Mouse (Mus musculus): ENCODE results near the gene D6Wsu163e. TPM values are rescaled to one million over a fixed set of nuclear protein-coding genes. Genes with fewer than 3 reads are reported as not detected.

Gene D6Wsu163e
- polyA plus RNA-seq (2015; fragmentation: Nextera tagmentation; extraction: Ambion mirVana), result 31.2 and 32.2 TPM in 2 replicates

GRCm38 (mm10) chr6:126939487-126940171 is at the start of gene D6Wsu163e, which contains the start of gene Rad51ap1:
TSS of gene D6Wsu163e (plus strand) at chr6:126939962.
TSS of gene Rad51ap1 (minus strand) at chr6:126939587.
- peak within 1 kb of the TSS; percentile 75 for H3K9ac ChIP-seq
- no peak within 1 kb of the TSS for H3K27ac ChIP-seq
- H3K27me3 ChIP-seq, result no peaks in the 10 kb centered on the region
- peak within 1 kb of the TSS; percentile 65 for H3K4me3 ChIP-seq
- WGBS, result under 1% methylated on average over 33 of the region's 33 CpGs
- H3K4me1 ChIP-seq (replicated peaks), result peaks cover 21% of the 10 kb centered on the region
- peaks cover 20% of the 10 kb centered on the region for H3K36me3 ChIP-seq
- ATAC-seq (ENCODE audit: low FRiP score), result peak; percentile 99
- no peaks in the 10 kb centered on the region for H3K9me3 ChIP-seq
- peak within 1 kb of the TSS; percentile 96 for H3K4me2 ChIP-seq

- Histone ChIP-seq H3K36me3 (no peaks in the 10 kb centered on the region), H3K4me1 (replicated peaks) (no peaks in the 10 kb centered on the region), H3K9me3 (no peaks in the 10 kb centered on the region), H3K9ac (no peak overlapping the region), H3K27ac (no peak overlapping the region), H3K27me3 (no peaks in the 10 kb centered on the region), H3K4me2 (no peak overlapping the region), H3K4me3 (no peak overlapping the region)
- no peak for ATAC-seq (ENCODE audit: low FRiP score)
- WGBS, result 76% methylated on average over 4 of the region's 5 CpGs
These were observed 32.4 kb upstream of the D6Wsu163e start for GRCm38 (mm10) chr6:126907378-126907777.

GRCm38 (mm10) chr6:126907876-126908275 is 31.9 kb upstream of the D6Wsu163e start:
- Histone ChIP-seq H3K4me1 (replicated peaks) (no peaks in the 10 kb centered on the region), H3K36me3 (no peaks in the 10 kb centered on the region), H3K27ac (no peak overlapping the region), H3K9me3 (no peaks in the 10 kb centered on the region), H3K4me3 (no peak overlapping the region), H3K9ac (no peak overlapping the region), H3K4me2 (no peak overlapping the region), H3K27me3 (no peaks in the 10 kb centered on the region)
- no peak for ATAC-seq (ENCODE audit: low FRiP score)
- 60% methylated on average over 3 of the region's 3 CpGs for WGBS

- Histone ChIP-seq H3K9ac (no peak overlapping the region), H3K4me2 (no peak overlapping the region), H3K4me1 (replicated peaks) (no peaks in the 10 kb centered on the region), H3K36me3 (no peaks in the 10 kb centered on the region), H3K4me3 (no peak overlapping the region), H3K9me3 (no peaks in the 10 kb centered on the region), H3K27ac (no peak overlapping the region), H3K27me3 (no peaks in the 10 kb centered on the region)
- no peak for ATAC-seq (ENCODE audit: low FRiP score)
- 82% methylated on average over 4 of the region's 4 CpGs for WGBS
These were observed 29.0 kb upstream of the D6Wsu163e start for GRCm38 (mm10) chr6:126910727-126911126.

GRCm38 (mm10) chr6:126914928-126915327 is 24.8 kb upstream of the D6Wsu163e start:
- no peaks in the 10 kb centered on the region for H3K9me3 ChIP-seq
- no peak overlapping the region for H3K4me2 ChIP-seq
- H3K4me1 ChIP-seq (replicated peaks), result no peaks in the 10 kb centered on the region
- no peak for ATAC-seq (ENCODE audit: low FRiP score)
- WGBS, result 80% methylated on average over 5 of the region's 5 CpGs
- H3K4me3 ChIP-seq, result no peak overlapping the region
- no peaks in the 10 kb centered on the region for H3K27me3 ChIP-seq
- H3K27ac ChIP-seq, result no peak overlapping the region
- no peaks in the 10 kb centered on the region for H3K36me3 ChIP-seq
- H3K9ac ChIP-seq, result no peak overlapping the region

- H3K4me3 ChIP-seq, result peak within 1 kb of the TSS; percentile 14
- no peak for ATAC-seq (ENCODE audit: low FRiP score)
These were observed 18.5 kb upstream of the D6Wsu163e start, which contains the start of gene Dyrk4 for GRCm38 (mm10) chr6:126921111-126921881. TSS of gene Dyrk4 (minus strand) at chr6:126921839.

GRCm38 (mm10) chr6:126932896-126933295 is 6.9 kb upstream of the D6Wsu163e start:
- Histone ChIP-seq H3K4me3 (no peak overlapping the region), H3K36me3 (peaks cover 34% of the 10 kb centered on the region), H3K4me1 (replicated peaks) (0 out of 2 replicates have a peak, but pooled peaks cover 2% of the 10 kb centered on the region), H3K9me3 (no peaks in the 10 kb centered on the region), H3K4me2 (no peak overlapping the region), H3K9ac (no peak overlapping the region), H3K27ac (no peak overlapping the region), H3K27me3 (no peaks in the 10 kb centered on the region)
- no peak for ATAC-seq (ENCODE audit: low FRiP score)
- 90% methylated on average over 2 of the region's 2 CpGs for WGBS

More at GRCm38 (mm10) chr6:126921111-126921881, 18.5 kb upstream of the D6Wsu163e start, which contains the start of gene Dyrk4:
- H3K36me3 ChIP-seq, result peaks cover 22% of the 10 kb centered on the region
- no peaks in the 10 kb centered on the region for H3K27me3 ChIP-seq
- 0 out of 2 replicates have a peak within 1 kb of the TSS, but pooled peaks have one; percentile 36 for H3K9ac ChIP-seq
- H3K9me3 ChIP-seq, result no peaks in the 10 kb centered on the region
- H3K4me2 ChIP-seq, result peak within 1 kb of the TSS; percentile 48
- 7% methylated on average over 21 of the region's 21 CpGs for WGBS
- H3K27ac ChIP-seq, result no peak within 1 kb of the TSS
- H3K4me1 ChIP-seq (replicated peaks), result 0 out of 2 replicates have a peak, but pooled peaks cover 4% of the 10 kb centered on the region

- peaks cover 21% of the 10 kb centered on the region for H3K4me1 ChIP-seq (replicated peaks)
- H3K4me3 ChIP-seq, result no peak overlapping the region
These were observed 1.7 kb upstream of the D6Wsu163e start for GRCm38 (mm10) chr6:126938047-126938446.

GRCm38 (mm10) chr6:126938853-126939486 is 792 bp upstream of the D6Wsu163e start:
- H3K9ac ChIP-seq, result peak overlapping the region; percentile 75
- ATAC-seq (ENCODE audit: low FRiP score), result no peak
- H3K9me3 ChIP-seq, result no peaks in the 10 kb centered on the region
- peak overlapping the region; percentile 65 for H3K4me3 ChIP-seq
- peaks cover 19% of the 10 kb centered on the region for H3K36me3 ChIP-seq
- no peaks in the 10 kb centered on the region for H3K27me3 ChIP-seq
- no peak overlapping the region for H3K27ac ChIP-seq
- 0% methylated on average over 31 of the region's 31 CpGs for WGBS
- peaks cover 21% of the 10 kb centered on the region for H3K4me1 ChIP-seq (replicated peaks)
- peak overlapping the region; percentile 96 for H3K4me2 ChIP-seq

More at GRCm38 (mm10) chr6:126938047-126938446, 1.7 kb upstream of the D6Wsu163e start:
- 92% methylated on average over 2 of the region's 2 CpGs for WGBS
- no peaks in the 10 kb centered on the region for H3K27me3 ChIP-seq
- H3K9ac ChIP-seq, result no peak overlapping the region
- H3K36me3 ChIP-seq, result peaks cover 13% of the 10 kb centered on the region
- H3K9me3 ChIP-seq, result no peaks in the 10 kb centered on the region
- H3K27ac ChIP-seq, result no peak overlapping the region
- peak overlapping the region; percentile 96; the same call in 1 of the 2 replicates for H3K4me2 ChIP-seq
- ATAC-seq (ENCODE audit: low FRiP score), result no peak

GRCm38 (mm10) chr6:126940451-126940850 is 689 bp downstream of the D6Wsu163e start:
- Histone ChIP-seq H3K4me2 (peak overlapping the region; percentile 96), H3K4me3 (peak overlapping the region; percentile 65), H3K27ac (no peak overlapping the region), H3K4me1 (replicated peaks) (peaks cover 21% of the 10 kb centered on the region), H3K9me3 (no peaks in the 10 kb centered on the region), H3K9ac (peak overlapping the region; percentile 75), H3K36me3 (peaks cover 28% of the 10 kb centered on the region), H3K27me3 (no peaks in the 10 kb centered on the region)
- WGBS, result 3% methylated on average over 5 of the region's 5 CpGs
- ATAC-seq (ENCODE audit: low FRiP score), result 0 out of 2 replicates have a peak, but pooled peaks have one; percentile 4

- WGBS, result 90% methylated on average over 4 of the region's 4 CpGs
- Histone ChIP-seq H3K27ac (no peak overlapping the region), H3K36me3 (peaks cover 73% of the 10 kb centered on the region), H3K4me2 (no peak overlapping the region), H3K4me1 (replicated peaks) (no peaks in the 10 kb centered on the region), H3K9ac (no peak overlapping the region), H3K27me3 (no peaks in the 10 kb centered on the region), H3K9me3 (no peaks in the 10 kb centered on the region), H3K4me3 (no peak overlapping the region)
- ATAC-seq (ENCODE audit: low FRiP score), result no peak
These were observed 8.6 kb downstream of the D6Wsu163e start for GRCm38 (mm10) chr6:126948336-126948735.

GRCm38 (mm10) chr6:126955734-126956133 is 16.0 kb downstream of the D6Wsu163e start:
- no peak for ATAC-seq (ENCODE audit: low FRiP score)
- WGBS, result 11% methylated on average over 10 of the region's 10 CpGs
- peaks cover 62% of the 10 kb centered on the region for H3K36me3 ChIP-seq

More at GRCm38 (mm10) chr6:126955734-126956133, 16.0 kb downstream of the D6Wsu163e start:
- Histone ChIP-seq H3K27ac (no peak overlapping the region), H3K4me3 (no peak overlapping the region), H3K4me2 (no peak overlapping the region), H3K9me3 (no peaks in the 10 kb centered on the region), H3K9ac (no peak overlapping the region), H3K4me1 (replicated peaks) (no peaks in the 10 kb centered on the region), H3K27me3 (no peaks in the 10 kb centered on the region)
